Mouse (Mus musculus) liver, embryonic 13.5 days (tissue): ENCODE data around the gene Bcl11a. TPM values are rescaled to one million over a fixed set of nuclear protein-coding genes. Genes with fewer than 3 reads are reported as not detected.

Experiments
- ATAC-seq: fragments of 200-750 bp; cut with Nextera tagmentation; 2 replicates; pipeline ENCODE4 v1.8.0; 2017; ENCODE audit warnings: low read depth, mild to moderate bottlenecking, moderate number of reproducible peaks, moderate library complexity
- DNase-seq: peaks from one replicate; pipeline ENCODE4 v3.0.0; 2022
- H3K27ac ChIP-seq: fragments of 300-500 bp; sonication (generic); 2 replicates; pipeline ENCODE4 v1.5.1; 2015; ENCODE audit warnings: moderate library complexity, mild to moderate bottlenecking, inconsistent platforms
- H3K27me3 ChIP-seq: fragments of 300-500 bp; sonication (generic); 2 replicates; pipeline ENCODE4 v1.6.1; 2015; ENCODE audit warnings: mild to moderate bottlenecking, inconsistent platforms
- H3K36me3 ChIP-seq: fragments of 300-500 bp; sonication (generic); 2 replicates; pipeline ENCODE4 v1.6.1; 2015; ENCODE audit warnings: mild to moderate bottlenecking, inconsistent platforms
- H3K4me1 ChIP-seq: fragments of 300-500 bp; sonication (generic); replicated peaks from 2 replicates; pipeline ENCODE4 v1.6.1; 2015; ENCODE audit warnings: inconsistent platforms
- H3K4me2 ChIP-seq: fragments of 300-500 bp; sonication (generic); 2 replicates; pipeline ENCODE4 v1.6.1; 2015; ENCODE audit warnings: inconsistent platforms, mild to moderate bottlenecking, moderate library complexity
- H3K4me3 ChIP-seq: fragments of 300-500 bp; sonication (generic); replicated peaks from 2 replicates; pipeline ENCODE4 v1.5.1; 2015; ENCODE audit warnings: mild to moderate bottlenecking, inconsistent platforms
- H3K9ac ChIP-seq: fragments of 300-500 bp; sonication (generic); 2 replicates; pipeline ENCODE4 v1.6.1; 2015; ENCODE audit warnings: mild to moderate bottlenecking, inconsistent platforms
- H3K9me3 ChIP-seq: fragments of 300-500 bp; sonication (generic); replicated peaks from 2 replicates; pipeline ENCODE4 v1.6.1; 2016; ENCODE audit warnings: inconsistent platforms
- WGBS: fragments of 180-500 bp; shearing (Covaris S2); methylation state at CpG from one replicate; pipeline ENCODE4 v1.1.7; 2015; ENCODE audit not compliant: insufficient replicate concordance; 5-methylcytosine and 5-hydroxymethylcytosine counted together
- polyA plus RNA-seq: library from polyadenylated mRNA; unstranded; fragments of >200 nt; fragmentation: Nextera tagmentation; extraction: Ambion mirVana; gene quantifications from 2 replicates; pipeline ENCODE4 v1.2.1, GENCODE M21; 2015

Gene Bcl11a
- polyA plus RNA-seq, 1 experiment from 2014 or later = 37.9 TPM

GRCm38 (mm10) chr11:24133484-24133883, 55.6 kb downstream of the Bcl11a start:
- H3K27me3 ChIP-seq = no peaks in the 10 kb centered on the region
- no peaks in the 10 kb centered on the region for H3K9me3 ChIP-seq
- H3K4me1 ChIP-seq = peaks cover 99% of the 10 kb centered on the region
- peak overlapping the region; percentile 92 for H3K27ac ChIP-seq
- WGBS = 43% methylated on average over 3 of the region's 3 CpGs
- H3K36me3 ChIP-seq = peaks cover 22% of the 10 kb centered on the region
- DNase-seq = no peak
- H3K4me2 ChIP-seq = no peak overlapping the region
- H3K4me3 ChIP-seq = no peak overlapping the region
- no peak for ATAC-seq
- peak overlapping the region; percentile 56 for H3K9ac ChIP-seq

- H3K9ac ChIP-seq = peak overlapping the region; percentile 56
- WGBS = 75% methylated on average over 5 of the region's 5 CpGs
- peak overlapping the region; percentile 92 for H3K27ac ChIP-seq
- DNase-seq (no peak), ATAC-seq (no peak)
- peaks cover 99% of the 10 kb centered on the region for H3K4me1 ChIP-seq
- H3K4me2 ChIP-seq = no peak overlapping the region
- no peaks in the 10 kb centered on the region for H3K27me3 ChIP-seq
- H3K9me3 ChIP-seq = no peaks in the 10 kb centered on the region
- no peak overlapping the region for H3K4me3 ChIP-seq
- peaks cover 26% of the 10 kb centered on the region for H3K36me3 ChIP-seq
Observed at GRCm38 (mm10) chr11:24133928-24134327, 56.1 kb downstream of the Bcl11a start.

GRCm38 (mm10) chr11:24135244-24135643, 57.4 kb downstream of the Bcl11a start:
- no peak overlapping the region for H3K4me3 ChIP-seq
- peaks cover 99% of the 10 kb centered on the region for H3K4me1 ChIP-seq
- no peaks in the 10 kb centered on the region for H3K27me3 ChIP-seq
- H3K9ac ChIP-seq = peak overlapping the region; percentile 61
- DNase-seq = no peak
- no peak for ATAC-seq
- WGBS = 46% methylated on average over 2 of the region's 2 CpGs
- peak overlapping the region; percentile 92 for H3K27ac ChIP-seq
- peaks cover 39% of the 10 kb centered on the region for H3K36me3 ChIP-seq
- H3K4me2 ChIP-seq = peak overlapping the region; percentile 52
- peaks cover 6% of the 10 kb centered on the region; the same call in 1 of the 2 replicates for H3K9me3 ChIP-seq

- 22% methylated on average over 6 of the region's 6 CpGs for WGBS
- ATAC-seq (peak; percentile 92), DNase-seq (peak; percentile 70)
- H3K4me2 ChIP-seq = peak overlapping the region; percentile 52
- peak overlapping the region; percentile 61 for H3K9ac ChIP-seq
- H3K27ac ChIP-seq = peak overlapping the region; percentile 92
- no peak overlapping the region for H3K4me3 ChIP-seq
- no peaks in the 10 kb centered on the region for H3K27me3 ChIP-seq
- H3K36me3 ChIP-seq = peaks cover 39% of the 10 kb centered on the region
- peaks cover 6% of the 10 kb centered on the region; the same call in 1 of the 2 replicates for H3K9me3 ChIP-seq
- peaks cover 98% of the 10 kb centered on the region for H3K4me1 ChIP-seq
Observed at GRCm38 (mm10) chr11:24136084-24136785, 58.4 kb downstream of the Bcl11a start.

- WGBS = 77% methylated on average over 2 of the region's 2 CpGs
- Histone ChIP-seq H3K4me2 (no peak overlapping the region), H3K4me1 (peaks cover 96% of the 10 kb centered on the region), H3K27ac (peak overlapping the region; percentile 92), H3K9ac (no peak overlapping the region; the same call in 1 of the 2 replicates), H3K4me3 (no peak overlapping the region), H3K9me3 (peaks cover 6% of the 10 kb centered on the region; the same call in 1 of the 2 replicates), H3K36me3 (peaks cover 43% of the 10 kb centered on the region), H3K27me3 (no peaks in the 10 kb centered on the region)
- ATAC-seq (no peak), DNase-seq (no peak)
Observed at GRCm38 (mm10) chr11:24137891-24138290, 60.0 kb downstream of the Bcl11a start.

GRCm38 (mm10) chr11:24138600-24139375, 60.9 kb downstream of the Bcl11a start:
- Histone ChIP-seq H3K36me3 (peaks cover 48% of the 10 kb centered on the region), H3K4me2 (no peak overlapping the region), H3K27ac (peak overlapping the region; percentile 66), H3K27me3 (no peaks in the 10 kb centered on the region), H3K4me1 (peaks cover 92% of the 10 kb centered on the region), H3K4me3 (no peak overlapping the region), H3K9me3 (peaks cover 6% of the 10 kb centered on the region; the same call in 1 of the 2 replicates), H3K9ac (no peak overlapping the region)
- ATAC-seq (no peak), DNase-seq (no peak)
- 48% methylated on average over 9 of the region's 9 CpGs for WGBS

GRCm38 (mm10) chr11:24139432-24139831, 61.6 kb downstream of the Bcl11a start:
- Histone ChIP-seq H3K27me3 (no peaks in the 10 kb centered on the region), H3K9ac (no peak overlapping the region), H3K4me3 (no peak overlapping the region), H3K36me3 (peaks cover 52% of the 10 kb centered on the region), H3K27ac (peak overlapping the region; percentile 66), H3K4me1 (peaks cover 90% of the 10 kb centered on the region), H3K9me3 (peaks cover 6% of the 10 kb centered on the region; the same call in 1 of the 2 replicates), H3K4me2 (no peak overlapping the region)
- 45% methylated on average over 6 of the region's 6 CpGs for WGBS
- no peak for DNase-seq
- ATAC-seq = no peak

GRCm38 (mm10) chr11:24139952-24140351, 62.1 kb downstream of the Bcl11a start:
- H3K4me1 ChIP-seq = peaks cover 90% of the 10 kb centered on the region
- no peaks in the 10 kb centered on the region for H3K27me3 ChIP-seq
- H3K4me2 ChIP-seq = no peak overlapping the region
- WGBS = 86% methylated on average over 2 of the region's 2 CpGs
- peaks cover 6% of the 10 kb centered on the region; the same call in 1 of the 2 replicates for H3K9me3 ChIP-seq
- H3K36me3 ChIP-seq = peaks cover 58% of the 10 kb centered on the region
- H3K9ac ChIP-seq = no peak overlapping the region
- peak overlapping the region; percentile 66 for H3K27ac ChIP-seq
- DNase-seq (no peak), ATAC-seq (no peak)
- no peak overlapping the region for H3K4me3 ChIP-seq

- Histone ChIP-seq H3K36me3 (peaks cover 68% of the 10 kb centered on the region), H3K4me2 (no peak overlapping the region), H3K27me3 (no peaks in the 10 kb centered on the region), H3K9me3 (peaks cover 6% of the 10 kb centered on the region; the same call in 1 of the 2 replicates), H3K9ac (no peak overlapping the region; the same call in 1 of the 2 replicates), H3K27ac (peak overlapping the region; percentile 66), H3K4me1 (peaks cover 90% of the 10 kb centered on the region), H3K4me3 (no peak overlapping the region)
- ATAC-seq (no peak), DNase-seq (no peak)
- WGBS = 88% methylated on average over 2 of the region's 2 CpGs
Observed at GRCm38 (mm10) chr11:24140948-24141347, 63.1 kb downstream of the Bcl11a start.

GRCm38 (mm10) chr11:24141479-24142251, 63.8 kb downstream of the Bcl11a start:
- Histone ChIP-seq H3K4me3 (no peak overlapping the region), H3K27ac (peak overlapping the region; percentile 66), H3K9me3 (peaks cover 6% of the 10 kb centered on the region; the same call in 1 of the 2 replicates), H3K36me3 (peaks cover 75% of the 10 kb centered on the region), H3K27me3 (no peaks in the 10 kb centered on the region), H3K4me2 (no peak overlapping the region), H3K4me1 (peaks cover 90% of the 10 kb centered on the region), H3K9ac (no peak overlapping the region)
- WGBS = 70% methylated on average over 10 of the region's 10 CpGs
- DNase-seq = no peak
- ATAC-seq = no peak

GRCm38 (mm10) chr11:24142316-24142715, 64.5 kb downstream of the Bcl11a start:
- no peak overlapping the region for H3K4me3 ChIP-seq
- peaks cover 6% of the 10 kb centered on the region; the same call in 1 of the 2 replicates for H3K9me3 ChIP-seq
- H3K27ac ChIP-seq = peak overlapping the region; percentile 66
- no peak overlapping the region for H3K9ac ChIP-seq
- peaks cover 75% of the 10 kb centered on the region for H3K36me3 ChIP-seq
- no peak overlapping the region for H3K4me2 ChIP-seq
- WGBS = 49% methylated on average over 9 of the region's 9 CpGs
- H3K27me3 ChIP-seq = no peaks in the 10 kb centered on the region
- peaks cover 90% of the 10 kb centered on the region for H3K4me1 ChIP-seq
- ATAC-seq = no peak
- no peak for DNase-seq
